8 mouse cellular contexts compared by ENCODE assay signal in the genomic region with DNA sequence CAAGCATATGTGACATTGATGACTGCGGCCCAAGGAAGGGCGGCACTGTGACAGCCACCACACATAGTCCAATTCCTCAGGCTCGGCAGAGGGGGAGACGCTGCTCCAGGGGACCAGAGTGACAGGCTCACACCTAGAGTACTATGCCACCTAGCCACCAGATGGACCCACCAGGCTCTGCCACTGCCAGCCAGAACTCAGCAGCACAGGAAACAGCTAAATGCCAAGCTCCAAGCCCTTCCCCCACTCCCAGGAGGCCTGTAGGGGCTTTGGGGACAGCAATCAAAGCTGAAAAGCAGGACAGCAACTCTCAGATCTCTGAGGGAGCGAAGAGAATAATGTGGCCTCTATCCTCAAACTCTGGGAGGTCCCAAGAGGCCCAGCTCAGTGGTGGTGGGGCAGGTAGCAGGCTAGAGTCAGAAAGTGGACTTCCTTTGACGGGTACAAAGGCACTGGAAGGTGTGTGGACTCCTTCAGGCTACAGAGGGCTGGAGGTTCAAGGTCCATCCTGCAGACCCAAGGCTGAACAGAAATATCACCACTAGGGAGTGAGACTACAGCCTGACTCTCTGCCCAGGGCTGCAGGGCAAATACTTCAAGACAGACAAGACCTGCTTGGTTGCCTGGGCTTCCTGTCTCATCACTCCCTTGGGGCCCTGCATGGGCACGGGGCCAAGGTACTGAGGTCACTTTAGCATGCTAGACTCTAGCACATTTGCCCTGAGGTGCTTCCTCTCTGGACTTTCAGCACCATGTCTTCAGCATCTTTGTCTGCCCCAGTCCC. TPM values are rescaled to one million over a fixed set of nuclear protein-coding genes. Genes with fewer than 3 reads are reported as not detected.
A peak's percentile ranks its signal among the peaks of the same experiment; 100 is the strongest.
DNase-seq lines count a peak whose midpoint lies in the region; ATAC-seq and TF ChIP-seq lines count a peak whose summit lies in the region.

No protein-coding gene starts in this region.

- H3K27me3 ChIP-seq in forebrain, postnatal 0 days (ENCODE audit: insufficient read depth, low read length) = no peaks in the 10 kb centered on the region
- no peaks in the 10 kb centered on the region for H3K27me3 ChIP-seq in hindbrain, postnatal 0 days (ENCODE audit: insufficient read depth, low read length)

- peaks cover 10% of the 10 kb centered on the region for H3K4me1 ChIP-seq in forebrain, postnatal 0 days (ENCODE audit: insufficient read depth)
- H3K4me1 ChIP-seq in hindbrain, postnatal 0 days (ENCODE audit: insufficient read depth, low read length) = peaks cover 16% of the 10 kb centered on the region

- peaks cover 3% of the 10 kb centered on the region; the same call in 1 of the 2 replicates for H3K9me3 ChIP-seq in forebrain, postnatal 0 days (ENCODE audit: low read length)
- no peaks in the 10 kb centered on the region for H3K9me3 ChIP-seq in hindbrain, postnatal 0 days (ENCODE audit: low read length)

- 0 out of 2 replicates have a peak, but pooled peaks have one; percentile 60 for ATAC-seq in cerebellum, adult (ENCODE audit: insufficient number of reproducible peaks, low FRiP score, low TSS enrichment)
- peak; percentile 71 for ATAC-seq in forebrain, postnatal 0 days
- peak; percentile 86 for ATAC-seq in hindbrain, postnatal 0 days

- peak; percentile 42; the same call in 1 of the 2 replicates for TF ChIP-seq CTCF in forebrain, postnatal 0 days (IDR thresholded peaks at IDR 0.05; ENCODE audit: low read depth)
- peak; percentile 64 for TF ChIP-seq CTCF in hindbrain, postnatal 0 days (IDR thresholded peaks at IDR 0.05; ENCODE audit: low read depth)

- H3K9ac ChIP-seq in forebrain, postnatal 0 days = no peak overlapping the region
- no peak overlapping the region for H3K9ac ChIP-seq in hindbrain, postnatal 0 days (replicated peaks; ENCODE audit: low read length)

- H3K27ac ChIP-seq in forebrain, postnatal 0 days (ENCODE audit: low read depth, low read length) = peak overlapping the region; percentile 16; the same call in 1 of the 2 replicates
- H3K27ac ChIP-seq in hindbrain, postnatal 0 days = peak overlapping the region; percentile 69

- peak; percentile 37 for DNase-seq in layer of hippocampus, adult 11-12 months (ENCODE audit: low spot score)
- DNase-seq in layer of hippocampus, adult 8-10 months (ENCODE audit: low spot score in 2 of 2) = no peak
- peak; percentile 88 for DNase-seq in A20 (ENCODE audit: low read depth, low spot score)
- peak; percentile 51 for DNase-seq in forebrain, postnatal 0 days
- DNase-seq in hindbrain, postnatal 0 days (ENCODE audit: low spot score) = peak; percentile 72
- peak; percentile 39 to 69 for DNase-seq in lung, postnatal 4 days
- peak; percentile 75 for DNase-seq in testis, postnatal 10 days (ENCODE audit: low spot score)

- 50% methylated on average over 7 of the region's 7 CpGs for WGBS in forebrain, postnatal 0 days
- WGBS in hindbrain, postnatal 0 days = 60% methylated on average over 7 of the region's 7 CpGs

- H3K4me3 ChIP-seq in forebrain, postnatal 0 days (ENCODE audit: low read depth, low read length) = no peak overlapping the region
- no peak overlapping the region for H3K4me3 ChIP-seq in hindbrain, postnatal 0 days (ENCODE audit: low read length)

- H3K4me2 ChIP-seq in forebrain, postnatal 0 days (ENCODE audit: low read depth) = no peak overlapping the region
- H3K4me2 ChIP-seq in hindbrain, postnatal 0 days (ENCODE audit: low read depth, low read length) = no peak overlapping the region

- no peaks in the 10 kb centered on the region for H3K36me3 ChIP-seq in forebrain, postnatal 0 days (ENCODE audit: insufficient read depth)
- H3K36me3 ChIP-seq in hindbrain, postnatal 0 days (ENCODE audit: insufficient read depth, low read length) = no peaks in the 10 kb centered on the region

RNA-seq across cellular contexts. Expression of a gene that starts 37.6 kb away (rescaled TPM):
- 100 to 1,000 TPM; 176 to 205 (median 188) TPM for total RNA-seq in layer of hippocampus, adult 8-10 months (2022)
- total RNA-seq in forebrain, postnatal 0 days (2014; rRNA removed) = 49.9 and 55.6 TPM in 2 replicates
- 39.1 and 49.1 TPM in 2 replicates for polyA plus RNA-seq in forebrain, postnatal 0 days (2015; fragmentation: Nextera tagmentation; extraction: Ambion mirVana)
- 144 and 151 TPM in 2 replicates for total RNA-seq in hindbrain, postnatal 0 days (2014; rRNA removed)
- 108 and 115 TPM in 2 replicates for polyA plus RNA-seq in hindbrain, postnatal 0 days (2015; fragmentation: Nextera tagmentation; extraction: Ambion mirVana)

Comparison
In these comparisons a context has a peak if more than half of its experiments do, and no peak if none do; other contexts are left out.
1. DNase-seq: peak in layer of hippocampus, adult 11-12 months (single experiment), A20 (single experiment), forebrain, postnatal 0 days (single experiment), hindbrain, postnatal 0 days (single experiment), lung, postnatal 4 days (2 of 2) and testis, postnatal 10 days (single experiment); none in layer of hippocampus, adult 8-10 months (0 of 2).
2. Peak in every context shown above with its lines, with median percentiles within 50 percentile points of each other: ATAC-seq.